Mouse (Mus musculus) testis, adult 2 months (tissue): ENCODE data around the gene Rab11fip4.

ENCODE experiments used
- CTCF ChIP-seq: fragments of 200-500 bp; IDR thresholded peaks from 2 replicates; pipeline ENCODE4 v1.5.1; 2012; ENCODE audit warnings: low read depth, mild to moderate bottlenecking, inconsistent platforms, low read length, moderate library complexity; ENCODE audit not compliant: control insufficient read depth, insufficient read depth, insufficient replicate concordance
- POLR2A ChIP-seq: fragments of 200-500 bp; IDR thresholded peaks from 2 replicates; pipeline ENCODE4 v1.6.1; 2012; ENCODE audit warnings: low read depth, mild to moderate bottlenecking, inconsistent platforms, low read length, moderate library complexity; ENCODE audit not compliant: control insufficient read depth

DNA sequence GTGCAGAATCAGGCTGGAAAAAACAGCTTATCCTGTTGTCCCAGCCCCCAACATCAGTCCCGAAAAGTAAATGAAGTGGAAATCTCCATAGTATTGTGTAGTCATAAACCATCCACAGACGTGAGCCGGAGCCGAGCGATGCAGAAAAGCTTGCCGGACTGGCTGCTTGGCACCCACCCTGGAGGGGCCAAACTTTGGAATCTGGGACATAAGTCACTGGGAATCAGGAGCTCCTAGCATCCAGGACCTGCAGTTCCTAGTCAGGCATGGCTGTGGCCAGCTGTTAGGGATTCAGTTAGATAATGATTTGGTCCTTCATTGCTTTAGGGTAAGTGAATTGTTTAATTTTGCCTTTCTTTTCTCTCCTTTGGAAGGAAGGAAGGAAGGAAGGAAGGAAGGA is 122.2 kb downstream of the Rab11fip4 start:
- TF ChIP-seq CTCF (no peak), POLR2A (no peak)
